Comparison of ENCODE assay signal across 23 mouse cellular contexts in genomic region chr5:96608036-96608435, GRCm38 (mm10).
DNase-seq lines count a peak whose midpoint lies in the region; ATAC-seq and TF ChIP-seq lines count a peak whose summit lies in the region.
"Had no signal": no experiment of that assay in that cellular context is flagged by ENCODE, and none has a peak within 500 bp of the region (broad histone marks: within the 10 kb centered on the region; RNA-seq: fewer than 3 reads in every experiment).

No protein-coding gene starts in this region.

- TF ChIP-seq CTCF in left cerebral cortex, adult 2 months (IDR thresholded peaks at IDR 0.05), result no peak

- no peak overlapping the region for H3K27ac ChIP-seq in embryonic facial prominence, embryonic 11.5 days (replicated peaks; ENCODE audit: low read depth, low read length)
- no peak overlapping the region for H3K27ac ChIP-seq in embryonic facial prominence, embryonic 10.5 days (replicated peaks)
- no peak overlapping the region for H3K27ac ChIP-seq in left cerebral cortex, adult 2 months
- H3K27ac ChIP-seq: heart, adult 2 months; hindbrain, embryonic 13.5 days; macrophage; midbrain, embryonic 10.5 days had no signal

- no peak overlapping the region for H3K4me2 ChIP-seq in embryonic facial prominence, embryonic 11.5 days (ENCODE audit: low read depth, low read length)
- H3K4me2 ChIP-seq: hindbrain, embryonic 13.5 days; liver, embryonic 11.5 days had no signal

- no peaks in the 10 kb centered on the region for H3K27me3 ChIP-seq in embryonic facial prominence, embryonic 11.5 days (ENCODE audit: control insufficient read depth, insufficient read depth, low read length)
- no peaks in the 10 kb centered on the region for H3K27me3 ChIP-seq in embryonic facial prominence, embryonic 10.5 days (replicated peaks; ENCODE audit: low read depth, poor library complexity, severe bottlenecking)
- H3K27me3 ChIP-seq: hindbrain, embryonic 13.5 days had no signal

- ATAC-seq in embryonic facial prominence, embryonic 11.5 days (replicated peaks; ENCODE audit: insufficient number of reproducible peaks, low FRiP score, low TSS enrichment, low read depth), result no peak
- ATAC-seq: activated CD4-positive, CD25-positive, alpha-beta regulatory T cell, adult 4 months; forebrain, embryonic 14.5 days; liver, postnatal 0 days; lung, postnatal 0 days had no signal

- no peak overlapping the region for H3K4me3 ChIP-seq in embryonic facial prominence, embryonic 11.5 days (ENCODE audit: low read depth, low read length)
- H3K4me3 ChIP-seq in embryonic facial prominence, embryonic 10.5 days, result no peak overlapping the region
- no peak overlapping the region for H3K4me3 ChIP-seq in left cerebral cortex, adult 2 months
- H3K4me3 ChIP-seq: heart, adult 2 months; hindbrain, embryonic 13.5 days; midbrain, embryonic 10.5 days had no signal

- intact Hi-C loops in left cerebral cortex, postnatal 14 days (cut with DNase I), result no loop called here
- intact Hi-C loops in left cerebral cortex, adult 2 months (cut with DNase I), result no loop called here

- no peak overlapping the region for H3K9ac ChIP-seq in embryonic facial prominence, embryonic 11.5 days (replicated peaks; ENCODE audit: low read length)
- H3K9ac ChIP-seq: hindbrain, embryonic 13.5 days; liver, postnatal 0 days had no signal

- WGBS in embryonic facial prominence, embryonic 11.5 days, result 64% methylated on average over 5 of the region's 5 CpGs
- 81% methylated on average over 5 of the region's 5 CpGs for WGBS in embryonic facial prominence, embryonic 10.5 days

- DNase-seq in embryonic facial prominence, embryonic 11.5 days (ENCODE audit: low spot score), result peak; percentile 25
- no peak for DNase-seq in embryonic facial prominence, embryonic 10.5 days (ENCODE audit: low spot score)
- peak; percentile 38 to 60 for DNase-seq in left cerebral cortex, postnatal 14 days (ENCODE audit: low spot score in 2 of 2)
- DNase-seq in left cerebral cortex, adult 2 months (ENCODE audit: extremely low spot score in 1 of 2, low spot score in 2 of 2), result no peak
- DNase-seq in layer of hippocampus, postnatal 36 days, result peak; percentile 11 to 15
- DNase-seq in telencephalon, adult 2 months (ENCODE audit: low read depth, low spot score), result peak; percentile 50
- no peak for DNase-seq in ovary, adult 18-20 months (ENCODE audit: low spot score)
- DNase-seq: adrenal gland, adult 8-10 months; cerebellum, adult 18-20 months; cerebellum, postnatal 25 days; gastrocnemius, postnatal 25 days; heart, adult 2 months; heart, postnatal 36 days; kidney, adult 11 months; liver, postnatal 0 days; thymus, postnatal 25 days had no signal

- no peaks in the 10 kb centered on the region for H3K9me3 ChIP-seq in embryonic facial prominence, embryonic 11.5 days (replicated peaks; ENCODE audit: control insufficient read depth, low read length)
- H3K9me3 ChIP-seq in embryonic facial prominence, embryonic 10.5 days, result no peaks in the 10 kb centered on the region
- H3K9me3 ChIP-seq: hindbrain, embryonic 13.5 days; midbrain, embryonic 10.5 days had no signal

- H3K36me3 ChIP-seq in embryonic facial prominence, embryonic 11.5 days (replicated peaks; ENCODE audit: control insufficient read depth, insufficient read depth, low read depth, low read length), result no peaks in the 10 kb centered on the region
- no peaks in the 10 kb centered on the region for H3K36me3 ChIP-seq in embryonic facial prominence, embryonic 10.5 days (replicated peaks)
- H3K36me3 ChIP-seq: hindbrain, embryonic 13.5 days; midbrain, embryonic 10.5 days had no signal

- H3K4me1 ChIP-seq in embryonic facial prominence, embryonic 11.5 days (ENCODE audit: control insufficient read depth, insufficient read depth, low read length), result no peaks in the 10 kb centered on the region
- H3K4me1 ChIP-seq in embryonic facial prominence, embryonic 10.5 days, result no peaks in the 10 kb centered on the region
- H3K4me1 ChIP-seq: hindbrain, embryonic 13.5 days; midbrain, embryonic 10.5 days had no signal

Comparison
In these comparisons a context has a peak if more than half of its experiments do, and no peak if none do; other contexts are left out.
1. DNase-seq: peak in embryonic facial prominence, embryonic 11.5 days (single experiment), left cerebral cortex, postnatal 14 days (2 of 2), layer of hippocampus, postnatal 36 days (2 of 2) and telencephalon, adult 2 months (single experiment); none in embryonic facial prominence, embryonic 10.5 days (single experiment), left cerebral cortex, adult 2 months (0 of 2) and ovary, adult 18-20 months (single experiment).